Mouse (Mus musculus): ENCODE results near the gene Tle4. TPM values are rescaled to one million over a fixed set of nuclear protein-coding genes. Genes with fewer than 3 reads are reported as not detected.

Tle4 gene
- polyA plus RNA-seq, 1 experiment from 2014 or later = 15.5 TPM

DNA sequence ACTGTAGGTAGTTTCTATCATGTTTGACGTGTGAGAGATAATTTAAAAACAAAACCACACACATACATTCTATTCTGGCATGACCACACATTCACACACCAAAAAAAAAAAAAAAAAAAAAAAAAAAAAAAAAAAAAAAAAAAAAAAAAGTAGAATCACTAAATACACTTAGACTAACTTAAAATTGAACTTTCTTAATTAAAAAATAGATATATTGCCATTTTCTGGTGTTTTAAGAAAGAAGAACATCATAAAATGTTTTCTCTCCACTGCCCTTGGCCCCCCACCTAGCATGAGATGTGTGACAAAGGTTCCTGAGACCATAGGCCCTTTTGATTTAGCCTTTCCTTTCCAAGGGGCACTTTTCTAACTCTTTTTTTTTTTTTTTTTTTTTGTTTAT is 54.5 kb downstream of the Tle4 start:
- Histone ChIP-seq H3K36me3 (peaks cover 5% of the 10 kb centered on the region; the same call in 1 of the 2 replicates), H3K27me3 (ENCODE audit: low read depth, poor library complexity, severe bottlenecking) (no peaks in the 10 kb centered on the region), H3K9me3 (replicated peaks) (no peaks in the 10 kb centered on the region), H3K4me1 (peaks cover 9% of the 10 kb centered on the region; the same call in 1 of the 2 replicates), H3K4me3 (no peak overlapping the region), H3K27ac (no peak overlapping the region)
- WGBS = 86% methylated on average over 1 of the region's 1 CpGs
- DNase-seq (ENCODE audit: low spot score) = no peak

GRCm38 (mm10) chr19:14540678-14541077 is 57.2 kb downstream of the Tle4 start:
- WGBS = 79% methylated on average over 3 of the region's 3 CpGs
- Histone ChIP-seq H3K27ac (no peak overlapping the region), H3K4me1 (peaks cover 9% of the 10 kb centered on the region; the same call in 1 of the 2 replicates), H3K9me3 (replicated peaks) (no peaks in the 10 kb centered on the region), H3K27me3 (ENCODE audit: low read depth, poor library complexity, severe bottlenecking) (no peaks in the 10 kb centered on the region), H3K36me3 (peaks cover 4% of the 10 kb centered on the region; the same call in 1 of the 2 replicates), H3K4me3 (no peak overlapping the region)
- DNase-seq (ENCODE audit: low spot score) = no peak

DNA sequence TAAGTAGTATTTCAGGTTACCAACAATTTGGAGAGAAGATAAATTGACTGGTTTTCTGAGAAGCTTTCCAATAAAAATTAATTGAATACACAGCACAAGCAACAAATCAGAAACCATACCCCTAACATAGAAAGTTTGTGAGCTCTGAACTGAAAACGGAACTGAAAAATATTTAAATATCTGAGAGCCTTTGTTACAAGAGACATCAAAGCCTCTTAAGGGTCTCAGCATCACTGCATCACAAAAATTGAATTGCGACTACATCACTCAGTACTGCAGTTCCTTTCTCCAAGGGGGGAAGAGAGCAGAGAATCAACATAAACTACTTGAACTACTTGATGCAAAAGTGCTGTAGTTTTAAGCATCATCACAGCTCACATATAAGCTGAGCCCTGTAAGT is 61.2 kb downstream of the Tle4 start:
- H3K9me3 ChIP-seq (replicated peaks) = no peaks in the 10 kb centered on the region
- peaks cover 7% of the 10 kb centered on the region; the same call in 1 of the 2 replicates for H3K36me3 ChIP-seq
- no peak for DNase-seq (ENCODE audit: low spot score)
- H3K27me3 ChIP-seq (ENCODE audit: low read depth, poor library complexity, severe bottlenecking) = no peaks in the 10 kb centered on the region
- H3K4me1 ChIP-seq = 0 out of 2 replicates have a peak, but pooled peaks cover 3% of the 10 kb centered on the region
- WGBS = 96% methylated on average over 2 of the region's 2 CpGs
- no peak overlapping the region for H3K27ac ChIP-seq
- H3K4me3 ChIP-seq = no peak overlapping the region

- peaks cover 7% of the 10 kb centered on the region; the same call in 1 of the 2 replicates for H3K36me3 ChIP-seq
- no peaks in the 10 kb centered on the region for H3K27me3 ChIP-seq (ENCODE audit: low read depth, poor library complexity, severe bottlenecking)
- DNase-seq (ENCODE audit: low spot score) = no peak
- no peaks in the 10 kb centered on the region for H3K9me3 ChIP-seq (replicated peaks)
- no peak overlapping the region for H3K4me3 ChIP-seq
- H3K4me1 ChIP-seq = no peaks in the 10 kb centered on the region
- H3K27ac ChIP-seq = no peak overlapping the region
These were observed 63.4 kb downstream of the Tle4 start for GRCm38 (mm10) chr19:14534447-14534846.

- DNase-seq (ENCODE audit: low spot score) = no peak
- no peaks in the 10 kb centered on the region for H3K27me3 ChIP-seq (ENCODE audit: low read depth, poor library complexity, severe bottlenecking)
These were observed 65.0 kb downstream of the Tle4 start for GRCm38 (mm10) chr19:14532861-14533260.

GRCm38 (mm10) chr19:14520098-14520802 is 77.6 kb downstream of the Tle4 start:
- Histone ChIP-seq H3K9me3 (replicated peaks) (no peaks in the 10 kb centered on the region), H3K36me3 (peaks cover 17% of the 10 kb centered on the region), H3K27me3 (ENCODE audit: low read depth, poor library complexity, severe bottlenecking) (no peaks in the 10 kb centered on the region), H3K4me1 (peaks cover 16% of the 10 kb centered on the region), H3K27ac (no peak overlapping the region), H3K4me3 (no peak overlapping the region)
- 73% methylated on average over 2 of the region's 2 CpGs for WGBS
- no peak for DNase-seq (ENCODE audit: low spot score)

More at GRCm38 (mm10) chr19:14532861-14533260, 65.0 kb downstream of the Tle4 start:
- no peak overlapping the region for H3K27ac ChIP-seq
- no peaks in the 10 kb centered on the region for H3K4me1 ChIP-seq
- peaks cover 7% of the 10 kb centered on the region; the same call in 1 of the 2 replicates for H3K36me3 ChIP-seq
- H3K9me3 ChIP-seq (replicated peaks) = no peaks in the 10 kb centered on the region
- 99% methylated on average over 6 of the region's 6 CpGs for WGBS
- H3K4me3 ChIP-seq = no peak overlapping the region

- Histone ChIP-seq H3K4me3 (no peak overlapping the region), H3K27ac (no peak overlapping the region), H3K36me3 (peaks cover 17% of the 10 kb centered on the region), H3K4me1 (peaks cover 24% of the 10 kb centered on the region), H3K27me3 (ENCODE audit: low read depth, poor library complexity, severe bottlenecking) (no peaks in the 10 kb centered on the region), H3K9me3 (replicated peaks) (no peaks in the 10 kb centered on the region)
- no peak for DNase-seq (ENCODE audit: low spot score)
- 94% methylated on average over 7 of the region's 7 CpGs for WGBS
These were observed 78.7 kb downstream of the Tle4 start for GRCm38 (mm10) chr19:14519186-14519585.

GRCm38 (mm10) chr19:14518438-14519044 is 79.3 kb downstream of the Tle4 start:
- Histone ChIP-seq H3K4me3 (no peak overlapping the region), H3K27ac (no peak overlapping the region), H3K9me3 (replicated peaks) (no peaks in the 10 kb centered on the region), H3K36me3 (peaks cover 17% of the 10 kb centered on the region), H3K4me1 (peaks cover 30% of the 10 kb centered on the region), H3K27me3 (ENCODE audit: low read depth, poor library complexity, severe bottlenecking) (no peaks in the 10 kb centered on the region)
- no peak for DNase-seq (ENCODE audit: low spot score)
- WGBS = 79% methylated on average over 9 of the region's 9 CpGs

GRCm38 (mm10) chr19:14516420-14516819 is 81.4 kb downstream of the Tle4 start:
- no peaks in the 10 kb centered on the region for H3K27me3 ChIP-seq (ENCODE audit: low read depth, poor library complexity, severe bottlenecking)
- H3K4me3 ChIP-seq = no peak overlapping the region
- 96% methylated on average over 1 of the region's 1 CpGs for WGBS

GRCm38 (mm10) chr19:14508819-14509218 is 89.0 kb downstream of the Tle4 start:
- 27% methylated on average over 4 of the region's 4 CpGs for WGBS
- H3K36me3 ChIP-seq = peaks cover 3% of the 10 kb centered on the region; the same call in 1 of the 2 replicates
- H3K27me3 ChIP-seq (ENCODE audit: low read depth, poor library complexity, severe bottlenecking) = no peaks in the 10 kb centered on the region

More at GRCm38 (mm10) chr19:14516420-14516819, 81.4 kb downstream of the Tle4 start:
- DNase-seq (ENCODE audit: low spot score) = no peak
- H3K36me3 ChIP-seq = peaks cover 17% of the 10 kb centered on the region
- H3K4me1 ChIP-seq = peaks cover 51% of the 10 kb centered on the region
- no peak overlapping the region for H3K27ac ChIP-seq
- no peaks in the 10 kb centered on the region for H3K9me3 ChIP-seq (replicated peaks)

GRCm38 (mm10) chr19:14507911-14508310 is 89.9 kb downstream of the Tle4 start:
- Histone ChIP-seq H3K4me1 (peaks cover 53% of the 10 kb centered on the region), H3K27me3 (ENCODE audit: low read depth, poor library complexity, severe bottlenecking) (no peaks in the 10 kb centered on the region), H3K9me3 (replicated peaks) (no peaks in the 10 kb centered on the region), H3K4me3 (no peak overlapping the region), H3K36me3 (peaks cover 3% of the 10 kb centered on the region; the same call in 1 of the 2 replicates), H3K27ac (no peak overlapping the region)
- WGBS = 80% methylated on average over 2 of the region's 2 CpGs
- DNase-seq (ENCODE audit: low spot score) = no peak

More at GRCm38 (mm10) chr19:14508819-14509218, 89.0 kb downstream of the Tle4 start:
- peak; percentile 53 for DNase-seq (ENCODE audit: low spot score)
- H3K9me3 ChIP-seq (replicated peaks) = no peaks in the 10 kb centered on the region
- H3K27ac ChIP-seq = no peak overlapping the region
- H3K4me1 ChIP-seq = peaks cover 63% of the 10 kb centered on the region
- H3K4me3 ChIP-seq = no peak overlapping the region

- Histone ChIP-seq H3K27ac (no peak overlapping the region), H3K27me3 (ENCODE audit: low read depth, poor library complexity, severe bottlenecking) (no peaks in the 10 kb centered on the region), H3K9me3 (replicated peaks) (no peaks in the 10 kb centered on the region), H3K4me1 (peaks cover 51% of the 10 kb centered on the region), H3K36me3 (peaks cover 3% of the 10 kb centered on the region; the same call in 1 of the 2 replicates), H3K4me3 (no peak overlapping the region)
- WGBS = 60% methylated on average over 3 of the region's 3 CpGs
- DNase-seq (ENCODE audit: low spot score) = no peak
These were observed 90.8 kb downstream of the Tle4 start for GRCm38 (mm10) chr19:14506875-14507670.
